Mouse (Mus musculus): ENCODE data around the gene Dip2c.
A peak's percentile ranks its signal among the peaks of the same experiment; 100 is the strongest.

The Dip2c gene

GRCm38 (mm10) chr13:9276322-9276855 lies at the start of gene Dip2c:
Gene Dip2c, plus strand, starts transcription at chr13:9276528.
- DNase-seq: peak; percentile 91

GRCm38 (mm10) chr13:9227078-9227477 lies 49.2 kb upstream of the Dip2c start:
- DNase-seq: no peak

GRCm38 (mm10) chr13:9237495-9237894 lies 38.8 kb upstream of the Dip2c start:
- DNase-seq: no peak

- no peak for DNase-seq
These were observed 37.2 kb upstream of the Dip2c start for GRCm38 (mm10) chr13:9239127-9239526.

- DNase-seq: no peak
These were observed 36.6 kb upstream of the Dip2c start for GRCm38 (mm10) chr13:9239631-9240236.

- DNase-seq: no peak
These were observed 14.6 kb upstream of the Dip2c start for GRCm38 (mm10) chr13:9261748-9262147.

GRCm38 (mm10) chr13:9265516-9265915 lies 10.8 kb upstream of the Dip2c start:
- no peak for DNase-seq

- peak; percentile 65 for DNase-seq
These were observed 710 bp downstream of the Dip2c start for GRCm38 (mm10) chr13:9276856-9277620.

GRCm38 (mm10) chr13:9277621-9277960 lies 1.3 kb downstream of the Dip2c start:
- DNase-seq: peak; percentile 37

- no peak for DNase-seq
These were observed 2.3 kb downstream of the Dip2c start for GRCm38 (mm10) chr13:9278636-9279035.

GRCm38 (mm10) chr13:9283050-9283449 lies 6.7 kb downstream of the Dip2c start:
- no peak for DNase-seq

GRCm38 (mm10) chr13:9289916-9290315 lies 13.6 kb downstream of the Dip2c start:
- no peak for DNase-seq

GRCm38 (mm10) chr13:9296285-9296684 lies 20.0 kb downstream of the Dip2c start:
- DNase-seq: no peak

- DNase-seq: no peak
These were observed 20.9 kb downstream of the Dip2c start for GRCm38 (mm10) chr13:9297266-9297665.

- DNase-seq: no peak
These were observed 21.4 kb downstream of the Dip2c start for GRCm38 (mm10) chr13:9297689-9298088.

GRCm38 (mm10) chr13:9299657-9300056 lies 23.3 kb downstream of the Dip2c start:
- no peak for DNase-seq

GRCm38 (mm10) chr13:9308863-9309262 lies 32.5 kb downstream of the Dip2c start:
- no peak for DNase-seq

GRCm38 (mm10) chr13:9310806-9311205 lies 34.5 kb downstream of the Dip2c start:
- DNase-seq: no peak

- DNase-seq: no peak
These were observed 36.6 kb downstream of the Dip2c start for GRCm38 (mm10) chr13:9312916-9313315.

- DNase-seq: peak; percentile 18
These were observed 37.9 kb downstream of the Dip2c start for GRCm38 (mm10) chr13:9314099-9314712.

- no peak for DNase-seq
These were observed 38.4 kb downstream of the Dip2c start for GRCm38 (mm10) chr13:9314713-9315112.

GRCm38 (mm10) chr13:9319745-9320144 lies 43.4 kb downstream of the Dip2c start:
- no peak for DNase-seq

GRCm38 (mm10) chr13:9325262-9325661 lies 48.9 kb downstream of the Dip2c start:
- DNase-seq: no peak

Data from cerebellum, adult 9-10 months (tissue).